Mouse (Mus musculus): ENCODE data around the gene Vmp1. TPM values are rescaled to one million over a fixed set of nuclear protein-coding genes. Genes with fewer than 3 reads are reported as not detected.

Gene Vmp1
- total and polyA plus RNA-seq, 3 experiments = 80.9 to 209 (median 167) TPM

DNA sequence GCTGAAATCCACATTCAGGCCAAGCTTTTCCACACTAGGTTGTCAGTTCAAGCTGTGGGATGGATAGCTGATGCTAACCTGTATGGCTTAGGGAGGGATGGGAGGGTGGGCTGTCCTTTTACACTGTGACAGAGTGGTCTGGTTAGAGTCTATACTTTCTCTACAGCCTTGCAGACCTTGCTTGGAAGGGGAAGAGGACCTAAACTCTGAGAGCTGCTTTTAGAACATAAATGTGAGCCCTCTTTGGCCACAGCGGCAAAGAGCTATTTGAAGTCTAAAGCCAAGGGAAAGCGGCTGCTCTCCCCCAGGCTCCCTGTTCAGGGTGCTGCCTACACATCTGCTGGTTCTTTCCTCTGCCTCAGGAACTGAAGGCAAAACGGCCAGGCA, 98.0 kb downstream of the Vmp1 start:
- peaks cover 25% of the 10 kb centered on the region for H3K79me2 ChIP-seq (replicated peaks; ENCODE audit: control insufficient read depth, extremely low read depth, insufficient read depth, poor library complexity, severe bottlenecking)
- H3K9me3 ChIP-seq (replicated peaks; ENCODE audit: low read length) = no peaks in the 10 kb centered on the region
- TF ChIP-seq ZKSCAN1 (IDR thresholded peaks at IDR 0.05; ENCODE audit: borderline replicate concordance, low read depth, low read length) (no peak), UBTF (IDR thresholded peaks at IDR 0.05; ENCODE audit: low read depth, low read length) (no peak; the same call in 1 of the 2 replicates), MYC (IDR thresholded peaks at IDR 0.05; ENCODE audit: low read depth, low read length) (no peak), POLR2A (IDR thresholded peaks at IDR 0.05; ENCODE audit: low read depth, low read length) (no peak; the same call in 1 of the 2 replicates), SMC3 (IDR thresholded peaks at IDR 0.05; ENCODE audit: low read depth, low read length) (no peak), SIN3A (IDR thresholded peaks at IDR 0.05; ENCODE audit: low read length) (no peak), JUND (conservative IDR thresholded peaks at IDR 0.05; ENCODE audit: low read depth, low read length) (no peak), MAX (IDR thresholded peaks at IDR 0.05; ENCODE audit: low read length) (no peak), PAX5 (IDR thresholded peaks at IDR 0.05; ENCODE audit: low read length) (no peak), POLR2AphosphoS2 (IDR thresholded peaks at IDR 0.05; ENCODE audit: low read depth, low read length) (no peak), RCOR1 (conservative IDR thresholded peaks at IDR 0.05; ENCODE audit: low read depth, low read length) (no peak), TBP (conservative IDR thresholded peaks at IDR 0.05; ENCODE audit: low read depth, low read length) (no peak), MEF2A (IDR thresholded peaks at IDR 0.05; ENCODE audit: borderline replicate concordance, low read depth, low read length) (no peak), USF1 (IDR thresholded peaks at IDR 0.05; ENCODE audit: low read depth, low read length) (no peak), ZMIZ1 (IDR thresholded peaks at IDR 0.05; ENCODE audit: low read depth, low read length) (no peak), ELF1 (IDR thresholded peaks at IDR 0.05; ENCODE audit: low read depth, low read length) (no peak)
- peak overlapping the region; percentile 99 for H3K4me2 ChIP-seq (ENCODE audit: insufficient read depth, low read depth, poor library complexity, severe bottlenecking)
- peak overlapping the region; percentile 76 to 91 (median 81) for H3K4me3 ChIP-seq (replicated peaks in 1 of 3; ENCODE audit: low read depth in 2 of 3, low read length in 2 of 3, poor library complexity in 1 of 3)
- in situ Hi-C loops (cut with MboI; ENCODE audit: low pct_ligation_motif_present, low pct_unique_long_range_greater_than_20kb, low sequenced_read_pairs) = no loop called here
- H3K27ac ChIP-seq (ENCODE audit: insufficient read depth, low read depth) = peak overlapping the region; percentile 85
- dilution Hi-C loops (cut with MboI; ENCODE audit: extremely low pct_ligation_motif_present, extremely low pct_unique_long_range_greater_than_20kb, low sequenced_read_pairs) = loop anchor here (5.0 kb wide), 1 partner anchor 37 kb away; no protein-coding TSS in a partner anchor
- no peak for DNase-seq (ENCODE audit: extremely low read depth)
- peaks cover 3 to 13% of the 10 kb centered on the region in 2 experiments for H3K36me3 ChIP-seq (replicated peaks in 1 of 2; ENCODE audit: control insufficient read depth in 1 of 2, insufficient read depth in 1 of 2, low read length in 1 of 2)
- H3K27me3 ChIP-seq (replicated peaks) = no peaks in the 10 kb centered on the region
- H3K9ac ChIP-seq (ENCODE audit: insufficient read depth, low read depth) = peak overlapping the region; percentile 99
- peaks cover 4 to 47% of the 10 kb centered on the region in 2 experiments for H3K4me1 ChIP-seq (ENCODE audit: control insufficient read depth in 1 of 2, insufficient read depth in 2 of 2)

DNA sequence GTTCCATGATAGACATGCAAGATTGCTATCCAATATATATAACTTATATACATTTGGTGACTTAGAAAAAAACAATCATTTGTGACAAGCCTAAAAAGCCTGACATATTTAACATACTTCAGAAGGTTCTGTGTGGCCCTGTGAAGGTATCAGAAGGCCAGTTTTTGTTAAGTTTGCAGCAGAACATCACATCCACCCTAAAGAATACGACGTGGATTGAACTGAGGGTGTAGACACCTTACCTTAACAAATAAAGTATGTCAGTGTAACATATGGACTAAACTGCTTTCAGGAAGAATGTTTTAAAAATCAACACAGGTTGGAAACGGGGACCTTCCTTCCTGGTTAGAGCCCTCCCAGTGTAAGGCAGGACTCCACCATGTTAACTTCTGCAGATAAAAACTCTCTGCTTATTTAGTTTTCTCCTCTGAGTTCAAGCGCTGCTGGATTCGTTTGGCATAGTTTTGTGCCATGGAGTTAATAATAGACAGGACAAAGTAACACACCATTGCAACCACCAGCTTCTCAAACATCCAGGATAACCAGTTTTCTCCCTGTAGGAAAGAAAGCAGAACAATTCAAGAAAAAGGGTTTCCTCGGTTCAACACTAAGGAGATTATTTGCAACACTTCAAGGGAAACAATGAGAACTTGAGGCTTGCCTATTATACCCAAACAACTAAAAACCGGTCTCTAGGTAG, 98.6 kb downstream of the Vmp1 start:
- H3K9ac ChIP-seq (ENCODE audit: insufficient read depth, low read depth) = peak overlapping the region; percentile 99
- TF ChIP-seq MAZ (IDR thresholded peaks at IDR 0.05; ENCODE audit: low read depth, low read length) = no peak
- no peak for TF ChIP-seq ELF1 (IDR thresholded peaks at IDR 0.05; ENCODE audit: low read depth, low read length)
- peak; percentile 18; the same call in 1 of the 2 replicates for TF ChIP-seq SIN3A (IDR thresholded peaks at IDR 0.05; ENCODE audit: low read length)
- TF ChIP-seq JUN (IDR thresholded peaks at IDR 0.05; ENCODE audit: insufficient read depth, low read depth, low read length) = no peak
- TF ChIP-seq CHD1 (IDR thresholded peaks at IDR 0.05; ENCODE audit: low read depth, low read length) = peak; percentile 69
- TF ChIP-seq TBP (conservative IDR thresholded peaks at IDR 0.05; ENCODE audit: low read depth, low read length) = peak; percentile 2; the same call in 1 of the 2 replicates
- TF ChIP-seq POLR2A (IDR thresholded peaks at IDR 0.05; ENCODE audit: low read depth, low read length) = no peak; the same call in 1 of the 2 replicates
- in situ Hi-C loops (cut with MboI; ENCODE audit: low pct_ligation_motif_present, low pct_unique_long_range_greater_than_20kb, low sequenced_read_pairs) (loop anchor here (5.0 kb wide), 1 partner anchor 37 kb away; no protein-coding TSS in a partner anchor), dilution Hi-C loops (cut with MboI; ENCODE audit: extremely low pct_ligation_motif_present, extremely low pct_unique_long_range_greater_than_20kb, low sequenced_read_pairs) (loop anchor here (5.0 kb wide), 1 partner anchor 37 kb away; no protein-coding TSS in a partner anchor)
- peak overlapping the region; percentile 99 for H3K4me2 ChIP-seq (ENCODE audit: insufficient read depth, low read depth, poor library complexity, severe bottlenecking)
- peak overlapping the region; percentile 76 to 91 (median 81) for H3K4me3 ChIP-seq (replicated peaks in 1 of 3; ENCODE audit: low read depth in 2 of 3, low read length in 2 of 3, poor library complexity in 1 of 3)
- H3K27me3 ChIP-seq (replicated peaks) = no peaks in the 10 kb centered on the region
- no peaks in the 10 kb centered on the region for H3K9me3 ChIP-seq (replicated peaks; ENCODE audit: low read length)
- peaks cover 25% of the 10 kb centered on the region for H3K79me2 ChIP-seq (replicated peaks; ENCODE audit: control insufficient read depth, extremely low read depth, insufficient read depth, poor library complexity, severe bottlenecking)
- DNase-seq (ENCODE audit: extremely low read depth) = no peak
- H3K4me1 ChIP-seq (ENCODE audit: control insufficient read depth in 1 of 2, insufficient read depth in 2 of 2) = peaks cover 3 to 49% of the 10 kb centered on the region in 2 experiments
- peak overlapping the region; percentile 85 for H3K27ac ChIP-seq (ENCODE audit: insufficient read depth, low read depth)
- peaks cover 3 to 12% of the 10 kb centered on the region in 2 experiments for H3K36me3 ChIP-seq (replicated peaks in 1 of 2; ENCODE audit: control insufficient read depth in 1 of 2, insufficient read depth in 1 of 2, low read length in 1 of 2)

Data from CH12.LX (cell line).